Mouse (Mus musculus): Measurements from ENCODE around the gene G6pc2. TPM values are rescaled to one million over a fixed set of nuclear protein-coding genes. Genes with fewer than 3 reads are reported as not detected.

The G6pc2 gene
- polyA plus RNA-seq, 1 experiment from 2014 or later: 0.92 TPM

DNA sequence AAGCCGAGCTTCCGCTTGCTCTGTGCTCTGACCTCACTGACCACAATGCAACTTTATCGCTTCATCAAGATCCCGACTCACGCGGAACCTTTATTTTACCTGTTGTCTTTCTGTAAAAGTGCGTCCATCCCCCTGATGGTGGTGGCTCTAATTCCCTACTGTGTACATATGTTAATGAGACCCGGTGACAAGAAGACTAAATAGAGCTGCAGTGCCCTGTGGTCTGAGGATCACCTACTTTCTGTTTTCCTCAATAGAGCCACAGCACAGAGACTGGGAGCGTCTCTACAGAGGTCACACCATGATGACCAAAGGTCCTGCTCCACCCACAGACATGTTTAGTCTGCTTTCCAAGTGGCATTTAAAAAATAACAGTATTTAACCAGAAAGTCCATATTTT, 16.0 kb downstream of the G6pc2 start:
- no peaks in the 10 kb centered on the region for H3K27me3 ChIP-seq (ENCODE audit: control insufficient read depth, insufficient read depth, low read length)
- no peak overlapping the region for H3K27ac ChIP-seq (ENCODE audit: low read length)
- no peak overlapping the region for H3K9ac ChIP-seq (ENCODE audit: low read length)
- H3K4me3 ChIP-seq (replicated peaks; ENCODE audit: low read length): no peak overlapping the region
- ATAC-seq (ENCODE audit: insufficient read depth, low FRiP score): no peak
- no peaks in the 10 kb centered on the region for H3K9me3 ChIP-seq (replicated peaks; ENCODE audit: control insufficient read depth, low read length)
- WGBS: 86% methylated on average over 9 of the region's 9 CpGs
- no peaks in the 10 kb centered on the region for H3K36me3 ChIP-seq (ENCODE audit: control insufficient read depth, insufficient read depth, low read length)
- H3K4me2 ChIP-seq (ENCODE audit: low read depth, low read length): no peak overlapping the region
- H3K4me1 ChIP-seq (ENCODE audit: control insufficient read depth, insufficient read depth, low read length): no peaks in the 10 kb centered on the region

DNA sequence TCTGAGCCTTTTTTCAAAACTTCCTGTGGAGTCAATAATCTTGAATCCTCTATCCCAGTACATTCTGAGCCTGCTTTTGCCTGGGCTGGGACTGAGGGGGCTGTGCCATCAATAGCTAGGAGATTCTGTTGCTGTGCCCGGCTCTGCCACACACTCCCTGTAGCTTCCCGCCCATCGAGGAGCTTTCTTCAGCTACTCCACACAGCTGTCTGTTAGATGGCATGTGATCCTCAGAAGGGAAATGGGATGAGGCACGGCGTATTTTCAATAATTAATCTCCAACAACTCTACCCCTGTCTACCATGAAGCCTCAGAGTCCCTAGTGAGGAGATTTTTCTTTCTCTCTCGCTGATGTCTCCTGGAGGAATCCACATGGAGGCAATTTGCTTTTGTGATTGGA, 17.8 kb downstream of the G6pc2 start:
- 85% methylated on average over 6 of the region's 6 CpGs for WGBS
- Histone ChIP-seq H3K27ac (ENCODE audit: low read length) (no peak overlapping the region), H3K36me3 (ENCODE audit: control insufficient read depth, insufficient read depth, low read length) (no peaks in the 10 kb centered on the region), H3K9ac (ENCODE audit: low read length) (no peak overlapping the region), H3K9me3 (replicated peaks; ENCODE audit: control insufficient read depth, low read length) (no peaks in the 10 kb centered on the region), H3K27me3 (ENCODE audit: control insufficient read depth, insufficient read depth, low read length) (no peaks in the 10 kb centered on the region), H3K4me3 (replicated peaks; ENCODE audit: low read length) (no peak overlapping the region), H3K4me2 (ENCODE audit: low read depth, low read length) (no peak overlapping the region), H3K4me1 (ENCODE audit: control insufficient read depth, insufficient read depth, low read length) (no peaks in the 10 kb centered on the region)
- ATAC-seq (ENCODE audit: insufficient read depth, low FRiP score): no peak

DNA sequence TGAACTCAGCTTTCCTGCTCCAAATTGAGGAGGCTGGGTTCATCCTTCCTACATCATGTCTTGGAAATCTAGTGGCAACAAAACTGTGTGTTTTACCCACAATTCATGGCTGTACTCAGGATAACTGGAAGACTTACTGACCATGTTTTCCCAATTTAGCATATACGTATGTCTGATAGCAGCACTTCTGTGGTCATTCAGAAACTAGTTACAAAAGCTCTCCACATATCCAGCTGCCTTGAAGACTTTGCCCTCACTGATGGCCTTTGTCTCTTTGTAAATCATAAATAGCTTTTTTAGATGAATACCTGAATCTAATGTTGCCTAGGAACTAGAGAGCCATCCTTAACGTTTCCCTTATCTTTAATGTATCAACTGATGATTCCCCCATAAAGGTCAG, 19.3 kb downstream of the G6pc2 start:
- Histone ChIP-seq H3K4me3 (replicated peaks; ENCODE audit: low read length) (no peak overlapping the region), H3K27ac (ENCODE audit: low read length) (no peak overlapping the region), H3K27me3 (ENCODE audit: control insufficient read depth, insufficient read depth, low read length) (no peaks in the 10 kb centered on the region), H3K4me1 (ENCODE audit: control insufficient read depth, insufficient read depth, low read length) (no peaks in the 10 kb centered on the region), H3K36me3 (ENCODE audit: control insufficient read depth, insufficient read depth, low read length) (no peaks in the 10 kb centered on the region), H3K9me3 (replicated peaks; ENCODE audit: control insufficient read depth, low read length) (no peaks in the 10 kb centered on the region), H3K4me2 (ENCODE audit: low read depth, low read length) (no peak overlapping the region), H3K9ac (ENCODE audit: low read length) (no peak overlapping the region)
- ATAC-seq (ENCODE audit: insufficient read depth, low FRiP score): no peak
- WGBS: 76% methylated on average over 2 of the region's 2 CpGs

DNA sequence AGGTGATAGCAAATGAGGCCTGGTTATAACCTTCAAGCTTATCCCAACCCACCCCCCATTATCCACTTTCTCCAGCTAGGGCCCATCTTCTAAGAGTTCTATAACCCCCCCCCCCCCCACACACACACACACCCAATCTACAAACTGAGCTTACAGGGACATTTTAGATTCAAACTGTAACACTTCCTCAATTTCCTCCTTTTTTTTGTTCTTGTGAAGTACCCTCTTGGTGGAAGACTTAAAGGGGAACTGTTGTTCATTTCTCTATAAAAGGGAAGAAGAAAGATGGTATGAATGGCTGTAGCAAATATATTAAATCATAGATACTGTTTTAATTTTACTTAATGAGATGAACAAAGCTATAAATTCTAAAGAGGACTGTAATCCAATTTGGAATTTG, 21.2 kb downstream of the G6pc2 start:
- ATAC-seq (ENCODE audit: insufficient read depth, low FRiP score): no peak
- Histone ChIP-seq H3K4me2 (ENCODE audit: low read depth, low read length) (no peak overlapping the region), H3K9ac (ENCODE audit: low read length) (no peak overlapping the region)

DNA sequence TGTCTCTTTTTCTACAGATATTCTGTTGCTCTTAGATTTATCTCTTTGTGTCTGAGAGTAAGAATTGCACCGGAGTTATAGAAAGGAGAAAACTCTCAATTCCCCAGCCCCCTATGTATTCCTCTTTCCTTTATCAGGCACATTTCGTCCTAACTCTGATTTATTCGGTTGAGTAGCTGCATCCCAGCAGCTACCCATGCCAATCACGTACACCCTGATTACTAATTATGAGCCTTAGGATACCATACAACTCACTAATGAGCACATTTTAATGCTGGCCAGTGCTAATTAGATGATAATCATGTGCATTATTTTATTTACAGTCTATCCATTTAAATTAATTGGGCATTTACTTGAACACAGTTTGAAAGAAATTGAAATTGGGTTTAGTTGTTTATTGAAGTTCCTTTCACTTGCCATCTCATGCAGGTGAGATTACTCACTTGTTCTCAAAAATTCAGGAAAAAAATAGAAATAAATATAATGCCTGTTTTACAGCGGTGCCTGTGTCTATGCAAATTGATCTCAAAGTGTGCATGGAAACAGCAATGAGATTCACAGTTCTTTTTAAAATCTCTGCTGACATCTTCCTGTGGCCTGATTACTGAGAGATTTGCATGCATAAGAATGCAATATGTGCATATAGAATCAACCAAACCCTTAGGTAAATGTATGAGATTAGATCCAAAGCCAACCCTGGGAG, 24.3 kb downstream of the G6pc2 start:
- Histone ChIP-seq H3K4me1 (ENCODE audit: control insufficient read depth, insufficient read depth, low read length) (no peaks in the 10 kb centered on the region), H3K36me3 (ENCODE audit: control insufficient read depth, insufficient read depth, low read length) (no peaks in the 10 kb centered on the region), H3K27ac (ENCODE audit: low read length) (no peak overlapping the region), H3K9me3 (replicated peaks; ENCODE audit: control insufficient read depth, low read length) (no peaks in the 10 kb centered on the region), H3K9ac (ENCODE audit: low read length) (no peak overlapping the region), H3K4me3 (replicated peaks; ENCODE audit: low read length) (no peak overlapping the region), H3K27me3 (ENCODE audit: control insufficient read depth, insufficient read depth, low read length) (no peaks in the 10 kb centered on the region), H3K4me2 (ENCODE audit: low read depth, low read length) (no peak overlapping the region)
- 91% methylated on average over 5 of the region's 5 CpGs for WGBS
- no peak for ATAC-seq (ENCODE audit: insufficient read depth, low FRiP score)

More for the DNA sequence above, 21.2 kb downstream of the G6pc2 start:
- Histone ChIP-seq H3K36me3 (ENCODE audit: control insufficient read depth, insufficient read depth, low read length) (no peaks in the 10 kb centered on the region), H3K9me3 (replicated peaks; ENCODE audit: control insufficient read depth, low read length) (no peaks in the 10 kb centered on the region), H3K27me3 (ENCODE audit: control insufficient read depth, insufficient read depth, low read length) (no peaks in the 10 kb centered on the region), H3K4me1 (ENCODE audit: control insufficient read depth, insufficient read depth, low read length) (no peaks in the 10 kb centered on the region), H3K4me3 (replicated peaks; ENCODE audit: low read length) (no peak overlapping the region), H3K27ac (ENCODE audit: low read length) (no peak overlapping the region)

DNA sequence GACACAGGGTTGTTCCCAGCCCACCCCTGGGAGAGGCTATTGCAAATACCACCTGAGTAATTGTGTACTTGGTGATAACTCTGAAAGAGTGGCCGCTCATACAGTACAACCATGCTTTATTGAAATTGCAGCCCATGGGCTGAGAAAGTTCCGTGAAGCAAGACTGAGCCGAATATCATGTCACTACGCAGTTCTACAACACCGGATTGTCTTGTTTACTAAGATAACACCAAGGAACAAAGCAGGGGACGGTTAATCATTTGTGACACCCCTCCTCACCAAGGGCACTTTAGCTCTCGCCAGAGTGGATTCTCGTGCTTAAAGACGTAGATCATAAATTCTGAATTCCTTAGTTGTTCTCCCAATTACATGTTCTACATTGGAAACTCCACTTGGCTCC, 28.4 kb downstream of the G6pc2 start:
- Histone ChIP-seq H3K9ac (ENCODE audit: low read length) (no peak overlapping the region), H3K4me3 (replicated peaks; ENCODE audit: low read length) (no peak overlapping the region), H3K27me3 (ENCODE audit: control insufficient read depth, insufficient read depth, low read length) (no peaks in the 10 kb centered on the region), H3K27ac (ENCODE audit: low read length) (no peak overlapping the region), H3K9me3 (replicated peaks; ENCODE audit: control insufficient read depth, low read length) (no peaks in the 10 kb centered on the region), H3K4me1 (ENCODE audit: control insufficient read depth, insufficient read depth, low read length) (no peaks in the 10 kb centered on the region), H3K36me3 (ENCODE audit: control insufficient read depth, insufficient read depth, low read length) (no peaks in the 10 kb centered on the region), H3K4me2 (ENCODE audit: low read depth, low read length) (no peak overlapping the region)
- WGBS: 69% methylated on average over 9 of the region's 9 CpGs
- ATAC-seq (ENCODE audit: insufficient read depth, low FRiP score): no peak

DNA sequence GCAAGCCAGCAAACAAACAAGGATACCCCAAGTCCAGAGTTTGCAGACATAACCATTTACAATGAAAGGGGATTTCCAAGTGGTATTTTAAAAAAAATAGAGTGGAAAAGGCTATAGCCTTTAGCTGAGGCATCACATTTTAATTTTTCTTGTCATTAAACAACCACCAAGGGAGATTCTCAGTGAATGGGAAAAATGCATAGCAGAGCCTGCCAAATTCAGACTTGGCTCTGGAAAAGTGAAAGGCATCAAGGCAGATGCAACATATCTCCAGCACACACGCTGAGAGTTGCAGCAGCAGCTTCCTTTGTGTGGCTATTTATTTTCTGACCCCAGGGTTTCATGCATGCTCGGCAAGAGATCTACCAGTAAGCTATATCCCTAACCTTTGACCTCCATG, 34.1 kb downstream of the G6pc2 start:
- no peaks in the 10 kb centered on the region for H3K36me3 ChIP-seq (ENCODE audit: control insufficient read depth, insufficient read depth, low read length)
- no peaks in the 10 kb centered on the region for H3K9me3 ChIP-seq (replicated peaks; ENCODE audit: control insufficient read depth, low read length)
- no peak for ATAC-seq (ENCODE audit: insufficient read depth, low FRiP score)
- no peak overlapping the region for H3K4me2 ChIP-seq (ENCODE audit: low read depth, low read length)
- 29% methylated on average over 2 of the region's 2 CpGs for WGBS
- no peak overlapping the region for H3K4me3 ChIP-seq (replicated peaks; ENCODE audit: low read length)
- no peak overlapping the region for H3K27ac ChIP-seq (ENCODE audit: low read length)
- H3K4me1 ChIP-seq (ENCODE audit: control insufficient read depth, insufficient read depth, low read length): no peaks in the 10 kb centered on the region
- no peak overlapping the region for H3K9ac ChIP-seq (ENCODE audit: low read length)
- no peaks in the 10 kb centered on the region for H3K27me3 ChIP-seq (ENCODE audit: control insufficient read depth, insufficient read depth, low read length)

DNA sequence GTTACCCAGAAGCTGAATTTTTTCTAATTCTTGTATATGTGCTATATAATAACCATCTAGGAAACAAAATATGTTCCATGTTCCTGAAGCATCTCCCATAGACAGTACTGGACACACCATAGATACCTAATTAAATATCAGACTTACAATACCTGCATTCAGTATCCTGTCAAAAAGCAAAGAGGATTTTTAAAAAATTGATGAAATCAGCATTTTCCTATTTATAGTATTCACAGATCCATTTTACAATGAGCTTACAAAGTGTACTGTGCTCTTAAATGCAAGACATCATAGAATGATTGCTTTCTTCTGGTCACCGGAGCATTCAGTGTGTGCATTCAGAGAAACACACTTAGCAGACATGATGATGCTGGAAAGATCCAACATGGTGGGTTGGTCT, 36.2 kb downstream of the G6pc2 start:
- H3K36me3 ChIP-seq (ENCODE audit: control insufficient read depth, insufficient read depth, low read length): no peaks in the 10 kb centered on the region
- no peak overlapping the region for H3K4me2 ChIP-seq (ENCODE audit: low read depth, low read length)
- H3K27me3 ChIP-seq (ENCODE audit: control insufficient read depth, insufficient read depth, low read length): no peaks in the 10 kb centered on the region
- H3K27ac ChIP-seq (ENCODE audit: low read length): no peak overlapping the region
- no peak overlapping the region for H3K9ac ChIP-seq (ENCODE audit: low read length)
- H3K4me1 ChIP-seq (ENCODE audit: control insufficient read depth, insufficient read depth, low read length): no peaks in the 10 kb centered on the region
- 95% methylated on average over 1 of the region's 1 CpGs for WGBS
- no peaks in the 10 kb centered on the region for H3K9me3 ChIP-seq (replicated peaks; ENCODE audit: control insufficient read depth, low read length)
- ATAC-seq (ENCODE audit: insufficient read depth, low FRiP score): no peak
- H3K4me3 ChIP-seq (replicated peaks; ENCODE audit: low read length): no peak overlapping the region

DNA sequence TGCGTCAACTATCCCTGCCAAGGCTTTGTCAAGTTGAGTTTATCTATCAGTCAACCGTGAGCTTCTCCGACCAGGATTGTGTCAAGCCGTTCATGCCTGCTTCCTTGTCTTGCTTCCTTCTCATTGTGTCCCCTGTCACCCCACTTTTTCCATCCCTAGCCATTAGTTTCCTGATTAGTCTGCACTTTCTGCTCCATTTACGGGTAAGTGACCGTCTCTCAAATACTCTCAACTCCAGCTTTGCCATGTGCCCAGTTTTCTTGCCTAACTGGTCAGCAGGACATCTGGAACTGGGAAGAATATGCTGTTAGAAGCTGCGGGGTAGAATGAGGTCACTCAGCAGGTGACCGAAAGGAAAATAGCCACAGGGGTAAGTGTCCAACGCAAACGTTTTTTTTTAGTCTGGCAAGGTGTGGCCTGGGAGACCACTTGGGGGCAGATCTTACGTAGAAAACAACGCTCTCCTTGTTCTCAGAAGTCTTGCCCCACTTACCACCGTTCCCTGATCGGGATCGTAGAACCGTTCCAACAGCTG, 37.4 kb downstream of the G6pc2 start:
- H3K4me1 ChIP-seq (ENCODE audit: control insufficient read depth, insufficient read depth, low read length): no peaks in the 10 kb centered on the region
- no peak overlapping the region for H3K4me3 ChIP-seq (replicated peaks; ENCODE audit: low read length)
- no peaks in the 10 kb centered on the region for H3K9me3 ChIP-seq (replicated peaks; ENCODE audit: control insufficient read depth, low read length)
- no peaks in the 10 kb centered on the region for H3K36me3 ChIP-seq (ENCODE audit: control insufficient read depth, insufficient read depth, low read length)
- H3K4me2 ChIP-seq (ENCODE audit: low read depth, low read length): no peak overlapping the region
- H3K27me3 ChIP-seq (ENCODE audit: control insufficient read depth, insufficient read depth, low read length): no peaks in the 10 kb centered on the region
- H3K9ac ChIP-seq (ENCODE audit: low read length): no peak overlapping the region
- H3K27ac ChIP-seq (ENCODE audit: low read length): no peak overlapping the region
- 60% methylated on average over 16 of the region's 16 CpGs for WGBS
- no peak for ATAC-seq (ENCODE audit: insufficient read depth, low FRiP score)
